Mouse (Mus musculus): ENCODE data around the gene Urgcp. TPM values are rescaled to one million over a fixed set of nuclear protein-coding genes. Genes with fewer than 3 reads are reported as not detected.

The Urgcp gene
- polyA plus RNA-seq, 1 experiment from 2014 or later = 35.2 TPM

DNA sequence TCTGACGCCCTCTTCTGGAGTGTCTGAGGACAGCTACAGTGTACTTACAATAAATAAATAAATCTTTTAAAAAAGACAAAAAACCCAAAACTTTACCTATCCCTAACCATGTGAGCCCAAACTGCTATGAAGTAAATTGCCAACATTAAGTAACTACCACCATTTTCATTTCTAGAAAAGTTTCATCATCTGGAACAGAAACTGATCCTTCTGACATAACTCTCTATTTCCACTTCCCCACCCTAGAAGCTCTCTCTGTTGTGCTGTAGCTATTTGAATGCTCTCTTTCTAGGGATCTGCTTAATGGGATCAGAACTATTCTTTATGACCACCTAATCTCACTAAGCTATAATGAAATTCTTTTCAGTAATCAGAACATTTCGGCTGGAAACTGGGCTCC is 17.2 kb downstream of the Urgcp start:
- no peak overlapping the region for H3K27ac ChIP-seq (ENCODE audit: low read length)
- H3K27me3 ChIP-seq (replicated peaks; ENCODE audit: control insufficient read depth, insufficient read depth, low read length) = no peaks in the 10 kb centered on the region
- no peak overlapping the region for H3K4me2 ChIP-seq (ENCODE audit: low read length)
- peaks cover 5% of the 10 kb centered on the region for H3K4me1 ChIP-seq (replicated peaks; ENCODE audit: control insufficient read depth, insufficient read depth, low read length)
- no peak overlapping the region for H3K4me3 ChIP-seq (replicated peaks; ENCODE audit: low read length)
- WGBS = 76% methylated on average over 2 of the region's 2 CpGs
- no peak overlapping the region for H3K9ac ChIP-seq (replicated peaks; ENCODE audit: low read depth, low read length)
- no peaks in the 10 kb centered on the region for H3K9me3 ChIP-seq (ENCODE audit: control insufficient read depth, low read length)
- ATAC-seq = no peak
- H3K36me3 ChIP-seq (ENCODE audit: control insufficient read depth, insufficient read depth) = no peaks in the 10 kb centered on the region

DNA sequence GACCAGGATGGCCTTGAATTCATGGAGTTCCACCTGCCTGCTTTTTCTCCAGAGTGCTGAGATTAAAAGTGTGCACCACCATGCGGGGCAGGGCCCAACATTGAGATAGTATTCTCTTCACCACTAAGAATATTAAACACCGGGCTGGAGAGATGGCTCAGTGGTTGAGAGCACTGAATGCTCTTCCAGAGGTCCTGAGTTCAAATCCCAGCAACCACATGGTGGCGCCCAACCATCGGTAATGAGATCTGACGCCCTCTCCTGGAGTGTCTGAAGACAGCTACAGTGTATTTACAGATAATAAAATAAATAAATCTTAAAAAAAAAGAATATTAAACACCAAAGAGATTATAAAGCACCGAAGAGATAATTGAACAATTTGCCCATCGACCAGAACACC is 20.1 kb downstream of the Urgcp start:
- no peak overlapping the region for H3K27ac ChIP-seq (ENCODE audit: low read length)

DNA sequence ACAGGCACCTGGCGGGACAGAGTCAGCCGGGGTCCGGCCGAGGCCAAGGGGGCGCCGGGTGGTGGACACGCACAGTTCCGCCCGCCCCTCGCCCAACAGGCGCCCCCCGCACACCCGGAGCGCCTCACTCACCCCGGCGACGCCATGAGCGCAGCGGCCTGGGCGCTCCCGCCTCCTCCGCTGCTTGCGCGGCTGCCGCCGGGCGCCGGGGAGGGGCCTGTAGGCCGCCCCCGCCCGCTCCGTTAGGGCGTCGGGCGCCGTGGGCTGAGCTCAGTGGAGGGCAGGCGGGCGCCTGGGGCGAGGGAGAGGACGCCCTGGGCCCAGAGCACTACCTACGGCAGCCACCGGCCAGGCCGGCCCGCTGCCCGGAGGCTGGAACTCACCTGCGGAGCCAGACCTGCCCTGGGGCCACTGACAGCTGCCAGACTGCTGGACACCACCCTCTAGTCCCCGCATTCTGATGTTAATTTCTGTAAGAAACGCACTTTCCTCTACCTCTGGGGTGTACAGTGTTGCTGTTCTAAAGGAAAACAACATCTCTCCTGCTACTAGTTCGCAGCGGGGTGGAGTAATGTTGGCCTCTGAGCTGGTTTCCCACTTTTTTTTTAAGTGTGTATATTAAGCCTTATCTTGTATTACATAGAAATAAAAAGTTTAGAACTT is 21.1 kb downstream of the Urgcp start:
- peak overlapping the region; percentile 69 for H3K27ac ChIP-seq (ENCODE audit: low read length)
- peak overlapping the region; percentile 96 for H3K9ac ChIP-seq (replicated peaks; ENCODE audit: low read depth, low read length)
- H3K4me2 ChIP-seq (ENCODE audit: low read length) = peak overlapping the region; percentile 79
- no peaks in the 10 kb centered on the region for H3K36me3 ChIP-seq (ENCODE audit: control insufficient read depth, insufficient read depth)
- WGBS = under 1% methylated on average over 47 of the region's 50 CpGs
- H3K4me3 ChIP-seq (replicated peaks; ENCODE audit: low read length) = peak overlapping the region; percentile 97
- H3K27me3 ChIP-seq (replicated peaks; ENCODE audit: control insufficient read depth, insufficient read depth, low read length) = no peaks in the 10 kb centered on the region
- H3K9me3 ChIP-seq (ENCODE audit: control insufficient read depth, low read length) = no peaks in the 10 kb centered on the region
- peaks cover 9% of the 10 kb centered on the region for H3K4me1 ChIP-seq (replicated peaks; ENCODE audit: control insufficient read depth, insufficient read depth, low read length)
- peak; percentile 97 for ATAC-seq

More for the DNA sequence above, 20.1 kb downstream of the Urgcp start:
- H3K4me1 ChIP-seq (replicated peaks; ENCODE audit: control insufficient read depth, insufficient read depth, low read length) = peaks cover 9% of the 10 kb centered on the region
- H3K27me3 ChIP-seq (replicated peaks; ENCODE audit: control insufficient read depth, insufficient read depth, low read length) = no peaks in the 10 kb centered on the region
- no peak overlapping the region for H3K4me2 ChIP-seq (ENCODE audit: low read length)
- H3K4me3 ChIP-seq (replicated peaks; ENCODE audit: low read length) = no peak overlapping the region
- no peaks in the 10 kb centered on the region for H3K9me3 ChIP-seq (ENCODE audit: control insufficient read depth, low read length)
- H3K9ac ChIP-seq (replicated peaks; ENCODE audit: low read depth, low read length) = no peak overlapping the region
- H3K36me3 ChIP-seq (ENCODE audit: control insufficient read depth, insufficient read depth) = no peaks in the 10 kb centered on the region
- ATAC-seq = no peak
- WGBS = 81% methylated on average over 7 of the region's 7 CpGs

DNA sequence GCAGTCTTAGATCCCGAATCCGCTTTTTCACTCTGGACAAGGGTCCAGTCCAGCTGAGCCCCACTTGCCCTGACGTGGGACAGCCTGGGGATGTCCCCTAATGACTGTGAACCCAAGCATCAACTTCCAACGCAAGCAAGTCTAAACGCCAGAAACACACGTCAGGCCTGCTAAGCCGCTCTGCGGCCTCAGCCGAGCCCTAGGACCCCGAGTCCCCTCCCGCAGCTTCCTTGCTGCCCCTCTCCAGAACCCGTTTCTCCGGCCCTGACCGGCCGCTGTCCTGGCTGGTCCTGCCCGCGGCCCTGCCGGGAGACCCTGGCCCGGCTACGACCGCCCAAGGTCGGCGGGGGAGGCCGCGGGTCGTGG is 21.6 kb downstream of the Urgcp start:
- Histone ChIP-seq H3K9ac (replicated peaks; ENCODE audit: low read depth, low read length) (peak overlapping the region; percentile 96), H3K4me2 (ENCODE audit: low read length) (peak overlapping the region; percentile 79), H3K27ac (ENCODE audit: low read length) (peak overlapping the region; percentile 69), H3K4me3 (replicated peaks; ENCODE audit: low read length) (peak overlapping the region; percentile 97), H3K36me3 (ENCODE audit: control insufficient read depth, insufficient read depth) (no peaks in the 10 kb centered on the region), H3K9me3 (ENCODE audit: control insufficient read depth, low read length) (no peaks in the 10 kb centered on the region), H3K4me1 (replicated peaks; ENCODE audit: control insufficient read depth, insufficient read depth, low read length) (peaks cover 9% of the 10 kb centered on the region), H3K27me3 (replicated peaks; ENCODE audit: control insufficient read depth, insufficient read depth, low read length) (no peaks in the 10 kb centered on the region)
- 2% methylated on average over 26 of the region's 26 CpGs for WGBS
- peak; percentile 66 for ATAC-seq

DNA sequence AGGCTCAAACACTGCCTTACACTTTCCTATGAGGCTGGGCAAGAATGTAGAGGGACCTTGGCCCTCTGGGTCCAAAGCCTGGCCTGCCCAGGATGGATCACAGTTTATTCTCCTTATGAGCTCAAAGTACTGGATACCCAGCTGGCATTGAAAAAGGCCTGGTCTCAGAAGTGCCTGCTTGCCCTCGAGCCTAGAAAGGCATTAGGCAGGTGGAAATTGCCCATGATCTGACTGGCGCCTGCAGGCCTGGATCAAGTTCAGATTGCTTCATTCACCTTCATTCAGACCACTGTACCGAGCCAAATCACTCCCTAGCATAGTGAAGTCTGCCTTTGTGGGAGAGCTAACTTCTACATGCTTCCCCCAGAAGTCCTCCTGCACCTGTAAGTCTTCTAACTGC is 22.3 kb downstream of the Urgcp start:
- Histone ChIP-seq H3K9me3 (ENCODE audit: control insufficient read depth, low read length) (no peaks in the 10 kb centered on the region), H3K27ac (ENCODE audit: low read length) (no peak overlapping the region), H3K36me3 (ENCODE audit: control insufficient read depth, insufficient read depth) (no peaks in the 10 kb centered on the region), H3K4me3 (replicated peaks; ENCODE audit: low read length) (no peak overlapping the region), H3K4me2 (ENCODE audit: low read length) (peak overlapping the region; percentile 79), H3K9ac (replicated peaks; ENCODE audit: low read depth, low read length) (no peak overlapping the region), H3K27me3 (replicated peaks; ENCODE audit: control insufficient read depth, insufficient read depth, low read length) (no peaks in the 10 kb centered on the region), H3K4me1 (replicated peaks; ENCODE audit: control insufficient read depth, insufficient read depth, low read length) (peaks cover 9% of the 10 kb centered on the region)
- 44% methylated on average over 3 of the region's 3 CpGs for WGBS
- ATAC-seq = no peak

DNA sequence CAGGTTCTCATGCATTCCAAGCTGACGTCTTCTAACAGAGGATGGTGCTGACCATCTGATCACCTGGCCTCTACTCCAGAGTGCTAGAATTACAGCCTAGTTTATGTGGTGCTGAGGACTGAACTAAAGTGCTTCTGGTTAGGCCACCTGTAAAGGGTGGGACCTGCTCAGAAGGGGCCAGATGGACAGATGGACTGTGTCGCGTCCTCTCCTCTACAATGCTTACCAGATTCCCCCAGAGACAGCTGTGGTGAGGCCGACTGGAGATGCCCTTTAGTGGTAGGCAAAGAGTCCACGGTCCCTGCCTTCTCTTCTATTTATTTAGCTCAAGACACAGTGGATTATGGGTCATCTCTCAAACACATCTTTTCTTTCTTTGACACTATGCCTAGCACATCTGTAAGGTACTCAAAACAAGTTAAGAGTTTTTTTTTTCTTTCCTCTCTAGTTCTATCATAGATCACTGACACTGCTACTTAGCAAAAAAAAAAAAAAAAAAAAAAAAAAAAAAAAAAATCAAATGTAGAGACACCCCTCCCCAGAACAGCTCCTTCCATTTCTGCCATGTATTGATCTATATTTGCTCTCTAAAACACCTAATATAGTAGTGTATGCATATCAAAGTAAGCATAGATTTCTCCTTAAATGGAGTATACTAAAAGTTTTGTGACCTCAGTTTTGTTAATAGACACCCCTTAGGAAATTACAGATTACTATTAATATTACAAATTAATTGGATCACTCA is 23.1 kb downstream of the Urgcp start:
- no peaks in the 10 kb centered on the region for H3K36me3 ChIP-seq (ENCODE audit: control insufficient read depth, insufficient read depth)
- H3K4me1 ChIP-seq (replicated peaks; ENCODE audit: control insufficient read depth, insufficient read depth, low read length) = peaks cover 9% of the 10 kb centered on the region
- no peak overlapping the region for H3K27ac ChIP-seq (ENCODE audit: low read length)
- no peak overlapping the region for H3K9ac ChIP-seq (replicated peaks; ENCODE audit: low read depth, low read length)
- WGBS = 85% methylated on average over 5 of the region's 5 CpGs
- H3K4me2 ChIP-seq (ENCODE audit: low read length) = no peak overlapping the region
- H3K9me3 ChIP-seq (ENCODE audit: control insufficient read depth, low read length) = no peaks in the 10 kb centered on the region
- ATAC-seq = no peak
- H3K4me3 ChIP-seq (replicated peaks; ENCODE audit: low read length) = no peak overlapping the region
- H3K27me3 ChIP-seq (replicated peaks; ENCODE audit: control insufficient read depth, insufficient read depth, low read length) = no peaks in the 10 kb centered on the region

DNA sequence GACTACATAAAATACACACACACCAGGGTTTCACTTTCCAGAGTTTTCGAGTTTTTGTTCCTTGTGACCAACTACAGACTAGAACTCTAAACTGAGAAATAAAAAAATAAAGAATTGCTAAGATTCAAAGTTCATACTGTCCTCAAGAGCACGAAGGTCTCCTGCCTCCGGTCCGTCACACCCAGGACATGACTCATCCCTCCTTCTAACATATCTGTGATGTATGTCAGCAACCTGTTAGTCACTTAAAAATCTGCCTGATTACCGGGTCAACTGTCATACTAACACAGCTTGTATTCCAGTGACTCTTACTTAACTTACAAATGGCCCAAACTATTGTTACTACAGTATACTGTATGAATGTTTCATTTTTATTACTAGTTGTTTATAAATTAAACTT is 25.0 kb downstream of the Urgcp start:
- no peak overlapping the region for H3K9ac ChIP-seq (replicated peaks; ENCODE audit: low read depth, low read length)
- H3K9me3 ChIP-seq (ENCODE audit: control insufficient read depth, low read length) = no peaks in the 10 kb centered on the region
- WGBS = 94% methylated on average over 5 of the region's 5 CpGs
- no peak overlapping the region for H3K4me3 ChIP-seq (replicated peaks; ENCODE audit: low read length)
- no peaks in the 10 kb centered on the region for H3K36me3 ChIP-seq (ENCODE audit: control insufficient read depth, insufficient read depth)
- no peak overlapping the region for H3K4me2 ChIP-seq (ENCODE audit: low read length)
- peaks cover 9% of the 10 kb centered on the region for H3K4me1 ChIP-seq (replicated peaks; ENCODE audit: control insufficient read depth, insufficient read depth, low read length)
- no peaks in the 10 kb centered on the region for H3K27me3 ChIP-seq (replicated peaks; ENCODE audit: control insufficient read depth, insufficient read depth, low read length)
- ATAC-seq = no peak
- no peak overlapping the region for H3K27ac ChIP-seq (ENCODE audit: low read length)

DNA sequence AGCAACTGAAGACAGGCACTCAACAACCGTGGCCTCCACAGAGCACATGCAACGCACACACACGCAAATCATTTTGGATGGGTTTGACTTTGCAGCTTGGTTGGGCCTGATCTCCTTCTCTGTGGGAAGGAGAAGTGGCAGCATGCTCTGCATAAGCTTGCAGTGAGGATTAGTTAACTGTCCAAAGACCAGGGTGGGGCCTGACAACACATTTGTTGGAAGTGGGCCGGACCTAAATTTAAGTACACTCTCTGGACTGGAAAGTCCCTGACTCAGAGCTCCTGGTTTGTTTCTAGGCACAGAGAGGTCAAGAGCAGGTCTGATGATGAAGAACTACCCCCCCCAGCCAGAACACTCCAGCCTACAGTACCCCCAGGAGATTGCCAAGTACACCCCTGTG is 27.9 kb downstream of the Urgcp start:
- H3K4me2 ChIP-seq (ENCODE audit: low read length) = no peak overlapping the region
- ATAC-seq = no peak

DNA sequence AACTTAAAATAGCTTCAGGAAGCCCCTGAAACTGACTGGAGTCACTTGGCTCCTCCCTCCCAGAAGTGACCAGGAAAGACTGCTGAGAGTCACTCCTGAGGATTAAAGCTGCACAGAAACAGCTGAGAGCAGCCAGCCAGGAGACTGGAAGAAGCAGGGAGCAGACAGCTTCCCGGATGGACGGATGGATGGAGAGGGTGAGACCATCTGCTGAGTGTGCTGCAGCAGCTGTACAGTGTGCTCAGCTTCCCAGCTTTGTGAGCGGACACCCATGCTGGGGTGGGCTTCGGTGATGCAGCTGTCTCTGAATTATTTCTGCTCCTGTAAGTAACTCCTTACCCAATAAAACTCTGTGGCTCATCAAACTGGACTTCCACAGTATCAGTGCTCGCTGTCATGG is 29.8 kb downstream of the Urgcp start:
- Histone ChIP-seq H3K4me1 (replicated peaks; ENCODE audit: control insufficient read depth, insufficient read depth, low read length) (no peaks in the 10 kb centered on the region), H3K4me2 (ENCODE audit: low read length) (no peak overlapping the region), H3K36me3 (ENCODE audit: control insufficient read depth, insufficient read depth) (no peaks in the 10 kb centered on the region), H3K9ac (replicated peaks; ENCODE audit: low read depth, low read length) (no peak overlapping the region), H3K4me3 (replicated peaks; ENCODE audit: low read length) (no peak overlapping the region), H3K27ac (ENCODE audit: low read length) (no peak overlapping the region), H3K27me3 (replicated peaks; ENCODE audit: control insufficient read depth, insufficient read depth, low read length) (no peaks in the 10 kb centered on the region), H3K9me3 (ENCODE audit: control insufficient read depth, low read length) (no peaks in the 10 kb centered on the region)
- 61% methylated on average over 5 of the region's 5 CpGs for WGBS
- no peak for ATAC-seq

More for the DNA sequence above, 27.9 kb downstream of the Urgcp start:
- Histone ChIP-seq H3K9ac (replicated peaks; ENCODE audit: low read depth, low read length) (no peak overlapping the region), H3K4me1 (replicated peaks; ENCODE audit: control insufficient read depth, insufficient read depth, low read length) (no peaks in the 10 kb centered on the region), H3K4me3 (replicated peaks; ENCODE audit: low read length) (no peak overlapping the region), H3K27me3 (replicated peaks; ENCODE audit: control insufficient read depth, insufficient read depth, low read length) (no peaks in the 10 kb centered on the region), H3K9me3 (ENCODE audit: control insufficient read depth, low read length) (no peaks in the 10 kb centered on the region), H3K36me3 (ENCODE audit: control insufficient read depth, insufficient read depth) (no peaks in the 10 kb centered on the region), H3K27ac (ENCODE audit: low read length) (no peak overlapping the region)
- WGBS = 94% methylated on average over 4 of the region's 4 CpGs
